Mouse (Mus musculus) stomach, embryonic 14.5 days (tissue): ENCODE measurements around the gene Iqschfp. TPM values are rescaled to one million over a fixed set of nuclear protein-coding genes. Genes with fewer than 3 reads are reported as not detected.

Experiments used
- ATAC-seq: fragments of 200-750 bp; cut with Nextera tagmentation; 2 replicates; pipeline ENCODE4 v1.8.0; 2017; ENCODE audit warnings: low read depth, moderate TSS enrichment; ENCODE audit not compliant: insufficient number of reproducible peaks, insufficient read depth, low FRiP score
- H3K27ac ChIP-seq: fragments of 300-500 bp; sonication (generic); 2 replicates; pipeline ENCODE4 v1.5.1; 2014; ENCODE audit warnings: mild to moderate bottlenecking, low read length, moderate library complexity, mixed read lengths
- H3K27me3 ChIP-seq: fragments of 300-500 bp; sonication (generic); 2 replicates; pipeline ENCODE4 v1.6.1; 2014; ENCODE audit warnings: low read length, control low read depth, mixed read lengths; ENCODE audit not compliant: control insufficient read depth, insufficient read depth
- H3K36me3 ChIP-seq: fragments of 300-500 bp; sonication (generic); 2 replicates; pipeline ENCODE4 v1.6.1; 2014; ENCODE audit warnings: mild to moderate bottlenecking, control low read depth, low read length, moderate library complexity, mixed read lengths; ENCODE audit not compliant: control insufficient read depth, insufficient read depth
- H3K4me1 ChIP-seq: fragments of 300-500 bp; sonication (generic); 2 replicates; pipeline ENCODE4 v1.6.1; 2014; ENCODE audit warnings: low read length, control low read depth, mixed read lengths; ENCODE audit not compliant: control insufficient read depth, insufficient read depth
- H3K4me2 ChIP-seq: fragments of 300-500 bp; sonication (generic); replicated peaks from 2 replicates; pipeline ENCODE4 v1.6.1; 2014; ENCODE audit warnings: low read depth, low read length, control low read depth
- H3K4me3 ChIP-seq: fragments of 300-500 bp; sonication (generic); 2 replicates; pipeline ENCODE4 v1.5.1; 2014; ENCODE audit warnings: low read depth, low read length, control low read depth
- H3K9ac ChIP-seq: fragments of 300-500 bp; sonication (generic); replicated peaks from 2 replicates; pipeline ENCODE4 v1.6.1; 2014; ENCODE audit warnings: low read depth, mild to moderate bottlenecking, control low read depth, low read length, moderate library complexity, mixed read lengths
- H3K9me3 ChIP-seq: fragments of 300-500 bp; sonication (generic); 2 replicates; pipeline ENCODE4 v1.6.1; 2016; ENCODE audit warnings: low read depth, low read length, control low read depth; ENCODE audit not compliant: control insufficient read depth
- WGBS: fragments of 180-500 bp; shearing (Covaris S2); extraction: QIAGEN DNeasy Blood & Tissue Kit; methylation state at CpG from one replicate; pipeline ENCODE4 v1.1.7; 2014; 5-methylcytosine and 5-hydroxymethylcytosine counted together
- polyA plus RNA-seq: library from polyadenylated mRNA; unstranded; fragments of >200 nt; fragmentation: Nextera tagmentation; extraction: Ambion mirVana; gene quantifications from 2 replicates; pipeline ENCODE4 v1.2.1, GENCODE M21; 2014

The Iqschfp gene
- polyA plus RNA-seq, 1 experiment from 2014 or later, result 0.20 TPM

- Histone ChIP-seq H3K27ac (no peak overlapping the region), H3K27me3 (no peaks in the 10 kb centered on the region), H3K9me3 (no peaks in the 10 kb centered on the region), H3K4me3 (no peak overlapping the region), H3K4me1 (0 out of 2 replicates have a peak, but pooled peaks cover 8% of the 10 kb centered on the region), H3K9ac (no peak overlapping the region), H3K36me3 (no peaks in the 10 kb centered on the region), H3K4me2 (no peak overlapping the region)
- 51% methylated on average over 5 of the region's 5 CpGs for WGBS
- ATAC-seq, result no peak
These were observed 596.3 kb downstream of the Iqschfp start for GRCm38 (mm10) chr3:68488316-68488715.

GRCm38 (mm10) chr3:68491516-68491915, 599.5 kb downstream of the Iqschfp start:
- peak overlapping the region; percentile 96; the same call in 1 of the 2 replicates for H3K27ac ChIP-seq

GRCm38 (mm10) chr3:68492066-68492465, 600.0 kb downstream of the Iqschfp start:
- H3K4me2 ChIP-seq, result peak overlapping the region; percentile 91; the same call in 1 of the 2 replicates
- no peak for ATAC-seq
- H3K9me3 ChIP-seq, result no peaks in the 10 kb centered on the region
- peak overlapping the region; percentile 96; the same call in 1 of the 2 replicates for H3K27ac ChIP-seq
- H3K36me3 ChIP-seq, result no peaks in the 10 kb centered on the region
- no peak overlapping the region for H3K9ac ChIP-seq
- H3K27me3 ChIP-seq, result no peaks in the 10 kb centered on the region
- no peak overlapping the region for H3K4me3 ChIP-seq
- WGBS, result 33% methylated on average over 1 of the region's 1 CpGs
- H3K4me1 ChIP-seq, result peaks cover 18% of the 10 kb centered on the region; the same call in 1 of the 2 replicates

More at GRCm38 (mm10) chr3:68491516-68491915, 599.5 kb downstream of the Iqschfp start:
- ATAC-seq, result no peak
- Histone ChIP-seq H3K9me3 (no peaks in the 10 kb centered on the region), H3K27me3 (no peaks in the 10 kb centered on the region), H3K4me2 (no peak overlapping the region), H3K9ac (no peak overlapping the region), H3K4me1 (peaks cover 18% of the 10 kb centered on the region; the same call in 1 of the 2 replicates), H3K36me3 (no peaks in the 10 kb centered on the region), H3K4me3 (no peak overlapping the region)
- WGBS, result 65% methylated on average over 6 of the region's 6 CpGs

GRCm38 (mm10) chr3:68492513-68492912, 600.5 kb downstream of the Iqschfp start:
- H3K27ac ChIP-seq, result peak overlapping the region; percentile 96
- H3K27me3 ChIP-seq, result no peaks in the 10 kb centered on the region
- H3K4me3 ChIP-seq, result no peak overlapping the region
- no peaks in the 10 kb centered on the region for H3K36me3 ChIP-seq
- H3K4me1 ChIP-seq, result peaks cover 18% of the 10 kb centered on the region; the same call in 1 of the 2 replicates
- H3K4me2 ChIP-seq, result peak overlapping the region; percentile 91
- ATAC-seq, result no peak
- WGBS, result 23% methylated on average over 3 of the region's 3 CpGs
- H3K9ac ChIP-seq, result no peak overlapping the region
- no peaks in the 10 kb centered on the region for H3K9me3 ChIP-seq

- peak overlapping the region; percentile 78 for H3K4me3 ChIP-seq
- H3K36me3 ChIP-seq, result no peaks in the 10 kb centered on the region
- H3K4me2 ChIP-seq, result peak overlapping the region; percentile 91
These were observed 601.1 kb downstream of the Iqschfp start for GRCm38 (mm10) chr3:68493170-68493585.

GRCm38 (mm10) chr3:68493586-68494295, 601.7 kb downstream of the Iqschfp start:
- no peaks in the 10 kb centered on the region for H3K9me3 ChIP-seq
- peaks cover 14% of the 10 kb centered on the region; the same call in 1 of the 2 replicates for H3K4me1 ChIP-seq
- H3K36me3 ChIP-seq, result no peaks in the 10 kb centered on the region
- H3K27ac ChIP-seq, result peak overlapping the region; percentile 96
- no peaks in the 10 kb centered on the region for H3K27me3 ChIP-seq
- H3K4me2 ChIP-seq, result peak overlapping the region; percentile 91
- peak overlapping the region; percentile 78 for H3K4me3 ChIP-seq
- H3K9ac ChIP-seq, result peak overlapping the region; percentile 71
- under 1% methylated on average over 59 of the region's 70 CpGs for WGBS
- ATAC-seq, result peak; percentile 79

More at GRCm38 (mm10) chr3:68493170-68493585, 601.1 kb downstream of the Iqschfp start:
- no peaks in the 10 kb centered on the region for H3K27me3 ChIP-seq
- peak overlapping the region; percentile 96 for H3K27ac ChIP-seq
- WGBS, result 1% methylated on average over 12 of the region's 12 CpGs
- H3K9ac ChIP-seq, result peak overlapping the region; percentile 71
- no peaks in the 10 kb centered on the region for H3K9me3 ChIP-seq
- H3K4me1 ChIP-seq, result peaks cover 16% of the 10 kb centered on the region; the same call in 1 of the 2 replicates
- peak; percentile 77 for ATAC-seq

GRCm38 (mm10) chr3:68494296-68495095, 602.5 kb downstream of the Iqschfp start:
- Histone ChIP-seq H3K36me3 (no peaks in the 10 kb centered on the region), H3K4me1 (peaks cover 14% of the 10 kb centered on the region; the same call in 1 of the 2 replicates), H3K27me3 (no peaks in the 10 kb centered on the region), H3K9me3 (no peaks in the 10 kb centered on the region), H3K4me3 (peak overlapping the region; percentile 78), H3K27ac (peak overlapping the region; percentile 96), H3K4me2 (peak overlapping the region; percentile 91), H3K9ac (peak overlapping the region; percentile 65)
- WGBS, result under 1% methylated on average over 68 of the region's 68 CpGs
- peak; percentile 14; the same call in 1 of the 2 replicates for ATAC-seq

GRCm38 (mm10) chr3:68495096-68495735, 603.2 kb downstream of the Iqschfp start:
- Histone ChIP-seq H3K9ac (peak overlapping the region; percentile 65), H3K9me3 (no peaks in the 10 kb centered on the region), H3K27ac (peak overlapping the region; percentile 96; the same call in 1 of the 2 replicates), H3K4me3 (peak overlapping the region; percentile 78), H3K4me2 (peak overlapping the region; percentile 91), H3K4me1 (peaks cover 14% of the 10 kb centered on the region; the same call in 1 of the 2 replicates), H3K27me3 (no peaks in the 10 kb centered on the region), H3K36me3 (no peaks in the 10 kb centered on the region)
- WGBS, result 0% methylated on average over 38 of the region's 38 CpGs
- ATAC-seq, result peak; percentile 24; the same call in 1 of the 2 replicates
